Mouse (Mus musculus) small intestine, adult 2 months (tissue): ENCODE data around the gene Cd209d. TPM values are rescaled to one million over a fixed set of nuclear protein-coding genes. Genes with fewer than 3 reads are reported as not detected.
"Not testable (repeated sequence)": the region's sequence is repeated elsewhere in the genome, so short reads cannot be mapped to it uniquely, and the experiment has no call there.

Experiments used
- H3K27ac ChIP-seq: fragments of 200-500 bp; 2 replicates; pipeline ENCODE4 v1.5.1; 2012; ENCODE audit warnings: low read depth, low read length, control low read depth, inconsistent platforms; ENCODE audit not compliant: insufficient read depth
- H3K27me3 ChIP-seq: fragments of 200-500 bp; 2 replicates; pipeline ENCODE4 v1.6.1; 2012; ENCODE audit warnings: mild to moderate bottlenecking, moderate library complexity, low read length, inconsistent platforms; ENCODE audit not compliant: control insufficient read depth, insufficient read depth
- H3K36me3 ChIP-seq: fragments of 200-500 bp; 2 replicates; pipeline ENCODE4 v1.6.1; 2012; ENCODE audit warnings: mild to moderate bottlenecking, low read length, control low read depth, inconsistent platforms; ENCODE audit not compliant: control insufficient read depth, insufficient read depth
- H3K4me1 ChIP-seq: fragments of 200-500 bp; 2 replicates; pipeline ENCODE4 v1.6.1; 2012; ENCODE audit warnings: low read length, inconsistent platforms, mixed read lengths; ENCODE audit not compliant: control insufficient read depth, insufficient read depth, insufficient read length
- H3K4me3 ChIP-seq: fragments of 200-500 bp; 2 replicates; pipeline ENCODE4 v1.5.1; 2012; ENCODE audit warnings: low read depth, mild to moderate bottlenecking, control low read depth, inconsistent platforms, low read length, moderate library complexity
- CTCF ChIP-seq: fragments of 200-500 bp; IDR thresholded peaks from 2 replicates; pipeline ENCODE4 v1.5.1; 2012; ENCODE audit warnings: low read depth, mild to moderate bottlenecking, control low read depth, inconsistent platforms, low read length, moderate library complexity, mixed read lengths; ENCODE audit not compliant: insufficient replicate concordance, insufficient read length; ENCODE audit errors: extremely low read depth
- POLR2A ChIP-seq: fragments of 200-500 bp; IDR thresholded peaks from 2 replicates; pipeline ENCODE4 v1.6.1; 2012; ENCODE audit warnings: low read depth, mild to moderate bottlenecking, control low read depth, inconsistent platforms, low read length, moderate library complexity
- WGBS: fragments of 180-500 bp; shearing (Covaris S2); methylation state at CpG from one replicate; pipeline ENCODE4 v1.1.7; 2018; 5-methylcytosine and 5-hydroxymethylcytosine counted together
- polyA plus RNA-seq: library from polyadenylated mRNA; depleted of rRNA; stranded (reverse); fragments of >200 nt; gene quantifications from 2 replicates; pipeline ENCODE4 v1.2.3, GENCODE M21; 2012; rRNA removed

Cd209d gene
- polyA plus RNA-seq: 0.56 TPM in 1 of 2 replicates, not detected in the other

GRCm38 (mm10) chr8:3878455-3878854, at the start of gene Cd209d:
Cd209d (minus strand) TSS chr8:3878555.
- 49% methylated on average over 4 of the region's 4 CpGs for WGBS

GRCm38 (mm10) chr8:3926744-3927143, 48.4 kb upstream of the Cd209d start, which contains the start of gene Cd209b:
Cd209b (minus strand) TSS chr8:3926844.
- Histone ChIP-seq H3K4me3 (no peak within 1 kb of the TSS), H3K36me3 (no peaks in the 10 kb centered on the region), H3K27me3 (no peaks in the 10 kb centered on the region), H3K27ac (no peak within 1 kb of the TSS), H3K4me1 (no peaks in the 10 kb centered on the region)
- WGBS: 89% methylated on average over 3 of the region's 3 CpGs
- TF ChIP-seq POLR2A (no peak), CTCF (no peak)

More at GRCm38 (mm10) chr8:3878455-3878854, at the start of gene Cd209d:
- H3K36me3 ChIP-seq: no peaks in the 10 kb centered on the region
- H3K27ac ChIP-seq: no peak within 1 kb of the TSS
- no peak within 1 kb of the TSS for H3K4me3 ChIP-seq
- TF ChIP-seq CTCF (no peak), POLR2A (no peak)
- H3K4me1 ChIP-seq: no peaks in the 10 kb centered on the region
- no peaks in the 10 kb centered on the region for H3K27me3 ChIP-seq

- WGBS: 83% methylated on average over 2 of the region's 2 CpGs
- H3K4me1 ChIP-seq: no peaks in the 10 kb centered on the region
- H3K4me3 ChIP-seq: no peak overlapping the region
- no peak overlapping the region for H3K27ac ChIP-seq
- TF ChIP-seq CTCF (no peak), POLR2A (no peak)
- H3K27me3 ChIP-seq: no peaks in the 10 kb centered on the region
- H3K36me3 ChIP-seq: no peaks in the 10 kb centered on the region
Observed at GRCm38 (mm10) chr8:3876121-3876520, 2.2 kb downstream of the Cd209d start.

GRCm38 (mm10) chr8:3862736-3863135, 15.6 kb downstream of the Cd209d start:
- H3K27me3 ChIP-seq, H3K36me3 ChIP-seq: not testable (repeated sequence)

GRCm38 (mm10) chr8:3854209-3854608, 24.1 kb downstream of the Cd209d start, which contains the start of gene Cd209e:
Cd209e (minus strand) TSS chr8:3854309.
- no peak within 1 kb of the TSS for H3K4me3 ChIP-seq
- no peaks in the 10 kb centered on the region for H3K4me1 ChIP-seq
- H3K36me3 ChIP-seq: no peaks in the 10 kb centered on the region
- no peaks in the 10 kb centered on the region for H3K27me3 ChIP-seq
- H3K27ac ChIP-seq: no peak within 1 kb of the TSS
- TF ChIP-seq POLR2A (no peak), CTCF (no peak)
- WGBS: 59% methylated on average over 2 of the region's 2 CpGs

More at GRCm38 (mm10) chr8:3862736-3863135, 15.6 kb downstream of the Cd209d start:
- H3K4me3 ChIP-seq, H3K4me1 ChIP-seq, H3K27ac ChIP-seq: not testable (repeated sequence)

Other genes starting within 250 kb of the Cd209d start
- gene Stxbp2, start 247.6 kb downstream of the Cd209d start, polyA plus RNA-seq: 134 and 330 TPM in 2 replicates
- gene Retn, start 222.8 kb downstream of the Cd209d start, polyA plus RNA-seq: 0.23 and 0.38 TPM in 2 replicates
- 0.14 TPM in 1 of 2 replicates, not detected in the other for gene Mcemp1, start 212.8 kb downstream of the Cd209d start, polyA plus RNA-seq
- gene Fcor, start 206.2 kb downstream of the Cd209d start, polyA plus RNA-seq: 1.6 TPM in 1 of 2 replicates, not detected in the other
- gene Trappc5, start 202.3 kb downstream of the Cd209d start, polyA plus RNA-seq: 17.9 and 32.1 TPM in 2 replicates
- 1.0 and 4.4 TPM in 2 replicates for gene Fcer2a, start 184.4 kb downstream of the Cd209d start, polyA plus RNA-seq
- 0.11 TPM in 1 of 2 replicates, not detected in the other for gene Clec4g, start 157.9 kb downstream of the Cd209d start, polyA plus RNA-seq
- gene Cd209a, start 129.6 kb downstream of the Cd209d start, polyA plus RNA-seq: 0.46 and 0.91 TPM in 2 replicates
- gene Cd209e, start 24.2 kb downstream of the Cd209d start, polyA plus RNA-seq: not detected in 2 replicates
- gene Cd209b, start 48.3 kb upstream of the Cd209d start, polyA plus RNA-seq: 0.47 and 0.60 TPM in 2 replicates
- 0.14 TPM in 1 of 2 replicates, not detected in the other for gene Cd209c, start 76.2 kb upstream of the Cd209d start, polyA plus RNA-seq
- gene Cd209f, start 227.3 kb upstream of the Cd209d start, polyA plus RNA-seq: 0.86 TPM in 1 of 2 replicates, not detected in the other